Mouse (Mus musculus): ENCODE results near the gene Sfxn3.

Sfxn3 gene

DNA sequence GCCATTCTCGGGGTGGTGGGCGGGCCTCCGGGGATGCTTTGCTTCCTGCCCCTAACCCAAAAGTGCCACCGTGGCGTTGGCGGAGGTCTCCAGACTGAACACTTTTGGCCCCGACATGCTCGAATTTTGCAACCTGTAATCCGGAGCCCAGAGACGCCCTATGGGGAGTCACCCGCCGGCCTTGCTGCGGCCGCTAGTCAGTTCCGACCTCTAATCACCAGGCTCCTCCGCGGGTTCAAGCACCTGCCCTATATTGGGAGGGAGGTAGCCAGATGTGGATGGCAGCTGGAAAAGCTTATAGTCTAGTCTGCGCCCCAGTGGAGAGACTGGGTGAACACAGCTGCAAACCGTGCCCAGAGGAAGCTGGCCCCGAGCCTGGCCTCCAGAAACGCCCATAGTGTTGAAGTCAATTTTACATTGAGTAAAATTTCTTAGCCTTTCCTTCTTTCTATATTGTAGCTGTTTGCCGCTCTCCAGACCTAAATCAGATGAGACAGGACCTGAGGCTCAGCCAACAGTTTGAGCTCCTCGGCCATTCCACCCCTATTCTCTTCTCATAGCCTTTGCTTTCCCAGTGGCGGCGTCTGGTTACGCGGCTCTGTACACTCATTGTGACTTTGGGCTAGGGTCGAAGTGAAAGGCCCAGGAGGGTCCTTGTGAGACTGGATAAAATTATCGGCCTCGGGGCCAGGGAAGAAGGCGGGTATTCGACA is 28.2 kb downstream of the Sfxn3 start:
- no peak for DNase-seq (ENCODE audit: extremely low spot score, low read depth, low spot score)

DNA sequence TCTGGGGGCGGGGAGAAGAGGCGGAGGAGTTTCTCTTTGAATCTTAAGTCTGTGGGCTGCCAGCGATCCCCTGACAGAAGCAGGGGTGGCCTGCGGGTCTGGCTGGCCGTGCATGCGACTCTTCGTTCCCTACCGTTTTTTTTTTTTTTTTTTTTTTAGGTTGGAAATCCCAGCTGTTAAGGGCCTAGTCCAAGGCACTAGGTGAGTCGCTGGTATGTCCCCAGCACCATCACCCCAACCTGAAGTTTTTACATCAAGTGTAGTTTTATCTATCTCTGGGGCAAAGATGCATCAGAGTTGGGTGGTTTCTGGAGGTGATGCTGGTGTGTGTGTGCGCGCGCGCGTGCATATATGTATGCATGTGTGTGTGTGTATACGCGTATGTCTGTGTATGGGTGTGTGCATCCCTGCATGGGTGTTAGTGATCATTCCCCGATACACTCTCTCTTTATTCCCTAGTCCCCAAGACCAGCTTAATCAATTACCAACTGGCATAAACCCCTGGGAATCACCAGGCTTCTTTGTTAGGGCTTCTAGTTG is 28.8 kb downstream of the Sfxn3 start:
- no peak for DNase-seq (ENCODE audit: extremely low spot score, low read depth, low spot score)

- no peak for DNase-seq (ENCODE audit: extremely low spot score, low read depth, low spot score)
Observed at GRCm38 (mm10) chr19:45076586-45077510, 29.5 kb downstream of the Sfxn3 start.

GRCm38 (mm10) chr19:45077742-45078645 is 30.7 kb downstream of the Sfxn3 start:
- no peak for DNase-seq (ENCODE audit: extremely low spot score, low read depth, low spot score)

- DNase-seq (ENCODE audit: extremely low spot score, low read depth, low spot score) = no peak
Observed at GRCm38 (mm10) chr19:45078971-45079764, 31.9 kb downstream of the Sfxn3 start.

DNA sequence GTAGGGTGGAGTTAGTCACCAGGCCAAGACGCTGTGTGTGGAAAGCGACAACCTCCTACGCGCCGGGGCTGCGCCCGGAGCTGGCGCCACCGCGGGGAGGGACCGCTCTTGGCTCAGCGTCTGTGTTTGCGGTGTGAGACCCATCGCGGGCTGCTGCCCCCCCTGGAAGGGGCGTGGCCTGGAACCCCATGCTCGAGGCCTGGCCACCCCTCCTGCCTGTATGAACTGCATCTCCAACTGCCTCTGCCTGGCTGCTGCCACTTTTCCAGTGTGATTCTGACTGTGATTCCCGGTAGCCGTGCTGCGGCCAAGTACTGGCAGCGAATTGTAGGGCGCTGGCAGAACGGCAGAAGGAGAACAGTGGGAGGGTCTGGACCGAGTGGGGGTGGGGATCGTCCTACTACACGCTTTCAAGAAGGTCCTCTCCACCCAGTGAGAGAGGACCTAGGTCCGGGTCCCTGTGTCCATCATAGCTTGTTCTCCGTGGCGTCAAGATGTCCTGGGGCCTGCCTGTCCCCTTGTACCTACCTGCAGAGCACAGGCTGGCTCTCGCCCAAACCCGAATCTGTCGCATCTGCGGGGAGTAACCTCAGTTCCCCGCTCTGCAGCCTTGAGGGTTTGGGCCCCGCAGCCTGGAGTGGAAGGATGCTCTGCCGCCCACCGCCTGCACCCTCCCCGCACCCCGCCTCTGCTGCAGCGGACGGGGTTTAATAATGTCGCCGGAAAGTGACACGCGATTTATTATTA is 32.6 kb downstream of the Sfxn3 start:
- DNase-seq (ENCODE audit: extremely low spot score, low read depth, low spot score) = no peak

DNA sequence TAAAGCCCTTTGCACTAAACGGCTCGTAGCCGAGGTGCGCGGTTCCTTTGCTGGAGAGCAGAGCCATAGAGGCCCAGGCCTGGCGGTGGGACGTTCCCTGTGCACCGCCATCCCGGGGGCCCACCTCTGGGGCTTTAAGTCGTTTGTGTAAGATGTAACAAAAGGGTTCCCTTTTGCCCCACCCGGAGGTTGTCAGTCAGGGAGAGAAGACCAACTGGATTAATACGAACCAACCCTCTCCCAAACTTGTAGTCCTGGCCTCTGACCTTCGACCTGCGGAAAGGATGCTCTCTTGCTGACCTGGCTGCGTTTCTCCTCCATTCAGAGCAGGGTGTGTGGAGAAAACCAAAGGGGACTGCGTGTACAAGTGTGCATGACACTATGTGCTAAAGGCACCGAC is 33.4 kb downstream of the Sfxn3 start:
- DNase-seq (ENCODE audit: extremely low spot score, low read depth, low spot score) = no peak

- DNase-seq (ENCODE audit: extremely low spot score, low read depth, low spot score) = no peak
Observed at GRCm38 (mm10) chr19:45081279-45081678, 34.0 kb downstream of the Sfxn3 start.

- no peak for DNase-seq (ENCODE audit: extremely low spot score, low read depth, low spot score)
Observed at GRCm38 (mm10) chr19:45081841-45082550, 34.7 kb downstream of the Sfxn3 start.

- no peak for DNase-seq (ENCODE audit: extremely low spot score, low read depth, low spot score)
Observed at GRCm38 (mm10) chr19:45097868-45098267, 50.6 kb downstream of the Sfxn3 start.

- DNase-seq (ENCODE audit: extremely low spot score, low read depth, low spot score) = no peak
Observed at GRCm38 (mm10) chr19:45100486-45101270, 53.4 kb downstream of the Sfxn3 start.

GRCm38 (mm10) chr19:45105591-45105990 is 58.3 kb downstream of the Sfxn3 start:
- no peak for DNase-seq (ENCODE audit: extremely low spot score, low read depth, low spot score)
